Mouse (Mus musculus) c-Kit-positive CD71-negative TER-119-negative erythroid progenitor cells, embryonic 14.5 days (primary cell): ENCODE measurements at regions not wholly inside any gene's neighbourhood (a gene's known extent, or its start where the extent isn't known, plus 50 kb on each side); places are given as distances from the start of the nearest gene placed in this dataset.
"Not testable (repeated sequence)": the region's sequence is repeated elsewhere in the genome, so short reads cannot be mapped to it uniquely, and the experiment has no call there.

ENCODE experiments used
- DNase-seq: peaks from one replicate; pipeline ENCODE4 v3.0.0-alpha.2; 2013; ENCODE audit warnings: low read depth

- DNase-seq: no peak
These were observed 346.4 kb upstream of the Rgma start for GRCm38 (mm10) chr7:73028952-73029351.

GRCm38 (mm10) chr7:73031407-73031806 is 343.9 kb upstream of the Rgma start:
- no peak for DNase-seq

- no peak for DNase-seq
These were observed 342.9 kb upstream of the Rgma start for GRCm38 (mm10) chr7:73032316-73032980.

GRCm38 (mm10) chr7:73036801-73037555 is 338.3 kb upstream of the Rgma start:
- DNase-seq: no peak

GRCm38 (mm10) chr7:73037638-73038037 is 337.7 kb upstream of the Rgma start:
- no peak for DNase-seq

- no peak for DNase-seq
These were observed 335.4 kb upstream of the Rgma start for GRCm38 (mm10) chr7:73039921-73040320.

GRCm38 (mm10) chr7:73044316-73044715 is 331.0 kb upstream of the Rgma start:
- no peak for DNase-seq

- DNase-seq: no peak
These were observed 319.4 kb upstream of the Rgma start for GRCm38 (mm10) chr7:73055891-73056290.

GRCm38 (mm10) chr7:73063556-73063955 is 311.8 kb upstream of the Rgma start:
- no peak for DNase-seq

GRCm38 (mm10) chr7:73068534-73068933 is 306.8 kb upstream of the Rgma start:
- no peak for DNase-seq

- DNase-seq: no peak
These were observed 306.0 kb upstream of the Rgma start for GRCm38 (mm10) chr7:73069352-73069751.

GRCm38 (mm10) chr7:73075391-73075790 is 299.9 kb upstream of the Rgma start:
- not testable (repeated sequence) for DNase-seq

- no peak for DNase-seq
These were observed 287.7 kb upstream of the Rgma start for GRCm38 (mm10) chr7:73087496-73088185.

GRCm38 (mm10) chr7:73088321-73088720 is 287.0 kb upstream of the Rgma start:
- no peak for DNase-seq

GRCm38 (mm10) chr7:73091758-73092157 is 283.6 kb upstream of the Rgma start:
- no peak for DNase-seq

GRCm38 (mm10) chr7:73094059-73094458 is 281.2 kb upstream of the Rgma start:
- no peak for DNase-seq

GRCm38 (mm10) chr7:73118871-73119270 is 256.4 kb upstream of the Rgma start:
- no peak for DNase-seq

GRCm38 (mm10) chr7:73120276-73120675 is 255.0 kb upstream of the Rgma start:
- DNase-seq: no peak

- no peak for DNase-seq
These were observed 250.3 kb upstream of the Rgma start for GRCm38 (mm10) chr7:73124976-73125375.

GRCm38 (mm10) chr7:73125864-73126263 is 249.4 kb upstream of the Rgma start:
- DNase-seq: no peak

GRCm38 (mm10) chr7:73135786-73136185 is 239.5 kb upstream of the Rgma start:
- DNase-seq: no peak

GRCm38 (mm10) chr7:73138269-73138668 is 237.0 kb upstream of the Rgma start:
- DNase-seq: no peak

GRCm38 (mm10) chr7:73138861-73139493 is 236.3 kb upstream of the Rgma start:
- DNase-seq: no peak
